Mouse (Mus musculus): Measurements from ENCODE around the gene Abca17. TPM values are rescaled to one million over a fixed set of nuclear protein-coding genes. Genes with fewer than 3 reads are reported as not detected.

Gene Abca17
- polyA plus RNA-seq, 1 experiment = not detected

- TF ChIP-seq FLI1 (IDR thresholded peaks at IDR 0.05; ENCODE audit: low read length) (no peak), GATA1 (IDR thresholded peaks at IDR 0.05; ENCODE audit: borderline replicate concordance, low read length) (no peak)
- peak overlapping the region; percentile 23 for H3K4me3 ChIP-seq (replicated peaks)
- H3K36me3 ChIP-seq (replicated peaks; ENCODE audit: low read length) = peaks cover 84% of the 10 kb centered on the region
- H3K27me3 ChIP-seq (replicated peaks) = no peaks in the 10 kb centered on the region
- no peaks in the 10 kb centered on the region for H3K9me3 ChIP-seq
- H3K4me1 ChIP-seq = peaks cover 50% of the 10 kb centered on the region
These were observed 125.0 kb downstream of the Abca17 start for GRCm38 (mm10) chr17:24225851-24226250.

GRCm38 (mm10) chr17:24224741-24225140, 126.1 kb downstream of the Abca17 start:
- no peak overlapping the region for H3K4me3 ChIP-seq (replicated peaks)
- no peaks in the 10 kb centered on the region for H3K27me3 ChIP-seq (replicated peaks)
- H3K9me3 ChIP-seq = no peaks in the 10 kb centered on the region
- peaks cover 59% of the 10 kb centered on the region for H3K4me1 ChIP-seq
- H3K36me3 ChIP-seq (replicated peaks; ENCODE audit: low read length) = peaks cover 74% of the 10 kb centered on the region
- no peak for TF ChIP-seq FLI1 (IDR thresholded peaks at IDR 0.05; ENCODE audit: low read length)
- no peak for TF ChIP-seq GATA1 (IDR thresholded peaks at IDR 0.05; ENCODE audit: borderline replicate concordance, low read length)

GRCm38 (mm10) chr17:24223513-24223912, 127.4 kb downstream of the Abca17 start:
- no peak for TF ChIP-seq FLI1 (IDR thresholded peaks at IDR 0.05; ENCODE audit: low read length)
- no peak for TF ChIP-seq GATA1 (IDR thresholded peaks at IDR 0.05; ENCODE audit: borderline replicate concordance, low read length)
- peaks cover 71% of the 10 kb centered on the region for H3K4me1 ChIP-seq

GRCm38 (mm10) chr17:24222653-24223052, 128.2 kb downstream of the Abca17 start:
- Histone ChIP-seq H3K4me1 (peaks cover 74% of the 10 kb centered on the region), H3K27me3 (replicated peaks) (no peaks in the 10 kb centered on the region), H3K36me3 (replicated peaks; ENCODE audit: low read length) (peaks cover 74% of the 10 kb centered on the region), H3K9me3 (no peaks in the 10 kb centered on the region), H3K4me3 (replicated peaks) (no peak overlapping the region)
- TF ChIP-seq GATA1 (IDR thresholded peaks at IDR 0.05; ENCODE audit: borderline replicate concordance, low read length) (no peak), FLI1 (IDR thresholded peaks at IDR 0.05; ENCODE audit: low read length) (no peak)

More at GRCm38 (mm10) chr17:24223513-24223912, 127.4 kb downstream of the Abca17 start:
- Histone ChIP-seq H3K4me3 (replicated peaks) (no peak overlapping the region), H3K36me3 (replicated peaks; ENCODE audit: low read length) (peaks cover 74% of the 10 kb centered on the region), H3K27me3 (replicated peaks) (no peaks in the 10 kb centered on the region), H3K9me3 (no peaks in the 10 kb centered on the region)

GRCm38 (mm10) chr17:24220435-24221411, 130.1 kb downstream of the Abca17 start, which contains the start of gene Tedc2:
TSS of gene Tedc2 (minus strand) at chr17:24220851.
- no peaks in the 10 kb centered on the region for H3K27me3 ChIP-seq (replicated peaks)
- H3K9me3 ChIP-seq = no peaks in the 10 kb centered on the region
- peak within 1 kb of the TSS; percentile 92 for H3K4me3 ChIP-seq (replicated peaks)
- H3K4me1 ChIP-seq = peaks cover 72% of the 10 kb centered on the region
- peaks cover 74% of the 10 kb centered on the region for H3K36me3 ChIP-seq (replicated peaks; ENCODE audit: low read length)
- TF ChIP-seq FLI1 (IDR thresholded peaks at IDR 0.05; ENCODE audit: low read length) (no peak), GATA1 (IDR thresholded peaks at IDR 0.05; ENCODE audit: borderline replicate concordance, low read length) (peak; percentile 80)

- peaks cover 47% of the 10 kb centered on the region for H3K36me3 ChIP-seq (replicated peaks; ENCODE audit: low read length)
- H3K27me3 ChIP-seq (replicated peaks) = peaks cover 9% of the 10 kb centered on the region
- H3K4me1 ChIP-seq = peaks cover 65% of the 10 kb centered on the region
- H3K9me3 ChIP-seq = no peaks in the 10 kb centered on the region
- TF ChIP-seq GATA1 (IDR thresholded peaks at IDR 0.05; ENCODE audit: borderline replicate concordance, low read length) = no peak
- H3K4me3 ChIP-seq (replicated peaks) = no peak overlapping the region
These were observed 134.0 kb downstream of the Abca17 start for GRCm38 (mm10) chr17:24216836-24217235.

Other genes starting within 250 kb of the Abca17 start
- 11.7 and 45.6 TPM in 2 replicates for gene Pdpk1, start 200.1 kb downstream of the Abca17 start, polyA plus RNA-seq (2012; ENCODE audit: insufficient read depth, low replicate concordance)
- 68.6 and 109 TPM in 2 replicates for gene Amdhd2, start 187.3 kb downstream of the Abca17 start, polyA plus RNA-seq (2012; ENCODE audit: insufficient read depth, low replicate concordance)
- 252 and 695 TPM in 2 replicates for gene Atp6v0c, start 181.4 kb downstream of the Abca17 start, polyA plus RNA-seq (2012; ENCODE audit: insufficient read depth, low replicate concordance)
- 1.1 TPM in 1 of 2 replicates, not detected in the other for gene Tbc1d24, start 145.5 kb downstream of the Abca17 start, polyA plus RNA-seq (2012; ENCODE audit: insufficient read depth, low replicate concordance)
- 0.25 TPM in 1 of 2 replicates, not detected in the other for gene Ntn3, start 141.5 kb downstream of the Abca17 start, polyA plus RNA-seq (2012; ENCODE audit: insufficient read depth, low replicate concordance)
- gene Tedc2, start 130.2 kb downstream of the Abca17 start, polyA plus RNA-seq (2012; ENCODE audit: insufficient read depth, low replicate concordance) = 7.4 and 13.2 TPM in 2 replicates
- 14.9 and 32.9 TPM in 2 replicates for gene Ccnf, start 99.6 kb downstream of the Abca17 start, polyA plus RNA-seq (2012; ENCODE audit: insufficient read depth, low replicate concordance)
- 1.9 and 7.6 TPM in 2 replicates for gene Abca3, start 882 bp upstream of the Abca17 start, polyA plus RNA-seq (2012; ENCODE audit: insufficient read depth, low replicate concordance)
- 183 and 234 TPM in 2 replicates for gene Rnps1, start 63.5 kb upstream of the Abca17 start, polyA plus RNA-seq (2012; ENCODE audit: insufficient read depth, low replicate concordance)
- 11.7 and 67.7 TPM in 2 replicates for gene Eci1, start 75.6 kb upstream of the Abca17 start, polyA plus RNA-seq (2012; ENCODE audit: insufficient read depth, low replicate concordance)
- not detected in 2 replicates for gene Dnase1l2, start 92.0 kb upstream of the Abca17 start, polyA plus RNA-seq (2012; ENCODE audit: insufficient read depth, low replicate concordance)
- 9.7 and 18.7 TPM in 2 replicates for gene E4f1, start 119.2 kb upstream of the Abca17 start, polyA plus RNA-seq (2012; ENCODE audit: insufficient read depth, low replicate concordance)
- gene Pgp, start 119.3 kb upstream of the Abca17 start, polyA plus RNA-seq (2012; ENCODE audit: insufficient read depth, low replicate concordance) = 48.8 and 102 TPM in 2 replicates
- gene Bricd5, start 122.8 kb upstream of the Abca17 start, polyA plus RNA-seq (2012; ENCODE audit: insufficient read depth, low replicate concordance) = not detected in 2 replicates
- gene Mlst8, start 128.0 kb upstream of the Abca17 start, polyA plus RNA-seq (2012; ENCODE audit: insufficient read depth, low replicate concordance) = 2.3 and 3.7 TPM in 2 replicates
- gene Caskin1, start 137.5 kb upstream of the Abca17 start, polyA plus RNA-seq (2012; ENCODE audit: insufficient read depth, low replicate concordance) = not detected in 2 replicates
- 122 and 123 TPM in 2 replicates for gene Traf7, start 176.9 kb upstream of the Abca17 start, polyA plus RNA-seq (2012; ENCODE audit: insufficient read depth, low replicate concordance)
- gene Rab26, start 183.1 kb upstream of the Abca17 start, polyA plus RNA-seq (2012; ENCODE audit: insufficient read depth, low replicate concordance) = not detected in 2 replicates
- 3.5 and 5.6 TPM in 2 replicates for gene Pkd1, start 198.8 kb upstream of the Abca17 start, polyA plus RNA-seq (2012; ENCODE audit: insufficient read depth, low replicate concordance)